Mouse (Mus musculus) small intestine, adult 10 weeks (tissue): ENCODE measurements around the gene Tex29. TPM values are rescaled to one million over a fixed set of nuclear protein-coding genes. Genes with fewer than 3 reads are reported as not detected.

ENCODE experiments used
- polyA plus RNA-seq: library from polyadenylated mRNA; stranded (reverse); fragments of 350-450 nt; fragmentation: Illumina TruSeq; extraction: RNeasy Lipid Tissue Mini Kit (QIAGEN cat#74804); gene quantifications from one replicate; pipeline ENCODE4 v1.2.3, GENCODE M21; 2014; ENCODE audit warnings: low replicate concordance

Gene Tex29
- not detected for polyA plus RNA-seq

DNA sequence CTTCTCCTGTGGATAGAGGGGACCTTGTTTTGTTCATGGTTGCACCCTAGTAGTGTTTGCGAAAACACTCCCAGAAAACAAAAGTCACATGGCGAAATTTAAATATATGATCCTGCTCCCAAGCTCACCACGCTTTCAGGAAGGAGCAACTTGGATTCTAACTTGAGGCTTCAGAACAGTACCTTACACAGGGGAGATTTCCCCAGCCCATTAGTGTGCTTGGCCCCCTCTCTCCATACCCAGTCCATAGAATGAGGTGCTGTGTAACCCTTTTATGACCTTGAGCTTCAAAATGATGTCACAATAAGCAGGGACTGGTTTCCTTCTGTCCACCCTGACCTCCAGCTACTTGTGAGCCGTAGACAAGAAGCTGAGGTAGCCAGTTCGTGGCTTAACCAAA, at the start of gene Tex29:
TSS of gene Tex29 (plus strand) at position 301 of the 400 bp plus-strand sequence.

Other genes starting within 250 kb of the Tex29 start
- gene Ankrd10, start 204.7 kb upstream of the Tex29 start, polyA plus RNA-seq = 34.2 TPM
- not detected for gene 1700016D06Rik, start 139.4 kb upstream of the Tex29 start, polyA plus RNA-seq
- gene Arhgef7, start 112.8 kb upstream of the Tex29 start, polyA plus RNA-seq = 9.8 TPM